Mouse (Mus musculus) liver, embryonic 12.5 days (tissue): ENCODE data around the gene Pde4d. TPM values are rescaled to one million over a fixed set of nuclear protein-coding genes. Genes with fewer than 3 reads are reported as not detected.

ENCODE experiments used
- ATAC-seq: fragments of 200-750 bp; cut with Nextera tagmentation; 2 replicates; pipeline ENCODE4 v1.8.0; 2017; ENCODE audit warnings: moderate number of reproducible peaks, mild to moderate bottlenecking, moderate library complexity
- H3K27ac ChIP-seq: fragments of 300-500 bp; sonication (generic); 2 replicates; pipeline ENCODE4 v1.5.1; 2016; ENCODE audit warnings: mild to moderate bottlenecking
- H3K27me3 ChIP-seq: fragments of 300-500 bp; sonication (generic); replicated peaks from 2 replicates; pipeline ENCODE4 v1.6.1; 2016; ENCODE audit warnings: mild to moderate bottlenecking, moderate library complexity
- H3K36me3 ChIP-seq: fragments of 300-500 bp; sonication (generic); 2 replicates; pipeline ENCODE4 v1.6.1; 2016; ENCODE audit warnings: mild to moderate bottlenecking, moderate library complexity
- H3K4me1 ChIP-seq: fragments of 300-500 bp; sonication (generic); 2 replicates; pipeline ENCODE4 v1.6.1; 2016
- H3K4me2 ChIP-seq: fragments of 300-500 bp; sonication (generic); 2 replicates; pipeline ENCODE4 v1.6.1; 2016; ENCODE audit warnings: mild to moderate bottlenecking, moderate library complexity
- H3K4me3 ChIP-seq: fragments of 300-500 bp; sonication (generic); 2 replicates; pipeline ENCODE4 v1.5.1; 2016; ENCODE audit warnings: mild to moderate bottlenecking, moderate library complexity
- H3K9ac ChIP-seq: fragments of 300-500 bp; sonication (generic); 2 replicates; pipeline ENCODE4 v1.6.1; 2016; ENCODE audit warnings: mild to moderate bottlenecking, moderate library complexity
- H3K9me3 ChIP-seq: fragments of 300-500 bp; sonication (generic); replicated peaks from 2 replicates; pipeline ENCODE4 v1.6.1; 2016; ENCODE audit warnings: mild to moderate bottlenecking, moderate library complexity
- WGBS: fragments of 180-500 bp; shearing (Covaris S2); methylation state at CpG from one replicate; pipeline ENCODE4 v1.1.7; 2016; ENCODE audit not compliant: insufficient replicate concordance; 5-methylcytosine and 5-hydroxymethylcytosine counted together
- polyA plus RNA-seq: library from polyadenylated mRNA; unstranded; fragments of >200 nt; fragmentation: Nextera tagmentation; extraction: Ambion mirVana; gene quantifications from 2 replicates; pipeline ENCODE4 v1.2.1, GENCODE M21; 2016

Gene Pde4d
- polyA plus RNA-seq, 1 experiment from 2014 or later = 19.4 TPM

GRCm38 (mm10) chr13:109706141-109706540 lies 1256.4 kb downstream of the Pde4d start:
- 72% methylated on average over 2 of the region's 2 CpGs for WGBS
- H3K27ac ChIP-seq = no peak overlapping the region
- H3K4me3 ChIP-seq = no peak overlapping the region
- H3K27me3 ChIP-seq = no peaks in the 10 kb centered on the region
- H3K9ac ChIP-seq = no peak overlapping the region
- peaks cover 19% of the 10 kb centered on the region for H3K36me3 ChIP-seq
- H3K4me1 ChIP-seq = peaks cover 9% of the 10 kb centered on the region; the same call in 1 of the 2 replicates
- no peak overlapping the region for H3K4me2 ChIP-seq
- H3K9me3 ChIP-seq = no peaks in the 10 kb centered on the region
- no peak for ATAC-seq

- H3K9ac ChIP-seq = no peak overlapping the region
- ATAC-seq = no peak
- no peak overlapping the region for H3K27ac ChIP-seq
- no peaks in the 10 kb centered on the region for H3K27me3 ChIP-seq
- peaks cover 9% of the 10 kb centered on the region; the same call in 1 of the 2 replicates for H3K4me1 ChIP-seq
- no peak overlapping the region for H3K4me2 ChIP-seq
- peaks cover 19% of the 10 kb centered on the region for H3K36me3 ChIP-seq
- H3K4me3 ChIP-seq = no peak overlapping the region
- 87% methylated on average over 5 of the region's 5 CpGs for WGBS
- no peaks in the 10 kb centered on the region for H3K9me3 ChIP-seq
These were observed 1256.8 kb downstream of the Pde4d start for GRCm38 (mm10) chr13:109706579-109706978.

GRCm38 (mm10) chr13:109707154-109707553 lies 1257.4 kb downstream of the Pde4d start:
- Histone ChIP-seq H3K4me2 (no peak overlapping the region), H3K9ac (no peak overlapping the region), H3K4me3 (no peak overlapping the region), H3K27me3 (no peaks in the 10 kb centered on the region), H3K9me3 (no peaks in the 10 kb centered on the region), H3K36me3 (peaks cover 19% of the 10 kb centered on the region), H3K27ac (no peak overlapping the region), H3K4me1 (peaks cover 6% of the 10 kb centered on the region; the same call in 1 of the 2 replicates)
- no peak for ATAC-seq
- whole genome bisulfite sequencing = 85% methylated on average over 4 of the region's 4 CpGs

- Histone ChIP-seq H3K4me2 (no peak overlapping the region), H3K4me1 (peaks cover 5% of the 10 kb centered on the region; the same call in 1 of the 2 replicates), H3K27me3 (no peaks in the 10 kb centered on the region), H3K36me3 (peaks cover 19% of the 10 kb centered on the region), H3K27ac (no peak overlapping the region), H3K9ac (no peak overlapping the region), H3K9me3 (no peaks in the 10 kb centered on the region), H3K4me3 (no peak overlapping the region)
- ATAC-seq = no peak
- 89% methylated on average over 2 of the region's 2 CpGs for WGBS
These were observed 1258.6 kb downstream of the Pde4d start for GRCm38 (mm10) chr13:109708326-109708725.

- Histone ChIP-seq H3K4me2 (no peak overlapping the region), H3K4me3 (no peak overlapping the region), H3K4me1 (peaks cover 4% of the 10 kb centered on the region; the same call in 1 of the 2 replicates), H3K9me3 (no peaks in the 10 kb centered on the region), H3K27me3 (no peaks in the 10 kb centered on the region), H3K9ac (no peak overlapping the region), H3K36me3 (peaks cover 19% of the 10 kb centered on the region; the same call in 1 of the 2 replicates), H3K27ac (no peak overlapping the region)
- WGBS = 85% methylated on average over 2 of the region's 2 CpGs
- ATAC-seq = no peak
These were observed 1264.8 kb downstream of the Pde4d start for GRCm38 (mm10) chr13:109714581-109714980.

- H3K9me3 ChIP-seq = no peaks in the 10 kb centered on the region
- H3K9ac ChIP-seq = no peak overlapping the region
- no peak overlapping the region for H3K4me3 ChIP-seq
- WGBS = 42% methylated on average over 1 of the region's 1 CpGs
- H3K36me3 ChIP-seq = peaks cover 19% of the 10 kb centered on the region; the same call in 1 of the 2 replicates
- H3K4me1 ChIP-seq = peaks cover 4% of the 10 kb centered on the region; the same call in 1 of the 2 replicates
- ATAC-seq = no peak
- H3K27me3 ChIP-seq = no peaks in the 10 kb centered on the region
- H3K4me2 ChIP-seq = no peak overlapping the region
- H3K27ac ChIP-seq = no peak overlapping the region
These were observed 1265.6 kb downstream of the Pde4d start for GRCm38 (mm10) chr13:109715321-109715720.

- no peaks in the 10 kb centered on the region for H3K9me3 ChIP-seq
- H3K9ac ChIP-seq = no peak overlapping the region
- H3K4me3 ChIP-seq = no peak overlapping the region
- H3K4me1 ChIP-seq = peaks cover 15% of the 10 kb centered on the region
- H3K27me3 ChIP-seq = no peaks in the 10 kb centered on the region
- peaks cover 25% of the 10 kb centered on the region for H3K36me3 ChIP-seq
- no peak for ATAC-seq
- WGBS = 86% methylated on average over 2 of the region's 2 CpGs
- H3K27ac ChIP-seq = no peak overlapping the region
- no peak overlapping the region for H3K4me2 ChIP-seq
These were observed 1270.5 kb downstream of the Pde4d start for GRCm38 (mm10) chr13:109720127-109720713.

- Histone ChIP-seq H3K4me3 (no peak overlapping the region), H3K36me3 (peaks cover 20% of the 10 kb centered on the region), H3K27me3 (no peaks in the 10 kb centered on the region), H3K4me1 (peaks cover 15% of the 10 kb centered on the region), H3K4me2 (no peak overlapping the region), H3K27ac (no peak overlapping the region), H3K9me3 (no peaks in the 10 kb centered on the region), H3K9ac (no peak overlapping the region)
- 81% methylated on average over 6 of the region's 6 CpGs for WGBS
- ATAC-seq = no peak
These were observed 1272.7 kb downstream of the Pde4d start for GRCm38 (mm10) chr13:109722237-109723119.

- Histone ChIP-seq H3K27me3 (no peaks in the 10 kb centered on the region), H3K4me1 (peaks cover 6% of the 10 kb centered on the region), H3K9me3 (no peaks in the 10 kb centered on the region), H3K9ac (no peak overlapping the region), H3K36me3 (peaks cover 23% of the 10 kb centered on the region), H3K27ac (no peak overlapping the region), H3K4me2 (no peak overlapping the region), H3K4me3 (no peak overlapping the region)
- ATAC-seq = no peak
- WGBS = 82% methylated on average over 5 of the region's 5 CpGs
These were observed 1277.6 kb downstream of the Pde4d start for GRCm38 (mm10) chr13:109727346-109727745.

GRCm38 (mm10) chr13:109729612-109730011 lies 1279.9 kb downstream of the Pde4d start:
- no peak overlapping the region for H3K4me3 ChIP-seq
- 0 out of 2 replicates have a peak, but pooled peaks cover 5% of the 10 kb centered on the region for H3K4me1 ChIP-seq
- H3K36me3 ChIP-seq = peaks cover 27% of the 10 kb centered on the region; the same call in 1 of the 2 replicates
- H3K4me2 ChIP-seq = no peak overlapping the region
- H3K27me3 ChIP-seq = no peaks in the 10 kb centered on the region
- 86% methylated on average over 4 of the region's 4 CpGs for WGBS
- H3K9ac ChIP-seq = no peak overlapping the region
- H3K9me3 ChIP-seq = no peaks in the 10 kb centered on the region
- H3K27ac ChIP-seq = no peak overlapping the region
- no peak for ATAC-seq

- no peaks in the 10 kb centered on the region for H3K9me3 ChIP-seq
- H3K9ac ChIP-seq = no peak overlapping the region
- no peak for ATAC-seq
- H3K4me1 ChIP-seq = 0 out of 2 replicates have a peak, but pooled peaks cover 5% of the 10 kb centered on the region
- H3K27ac ChIP-seq = no peak overlapping the region
- 72% methylated on average over 5 of the region's 5 CpGs for WGBS
- H3K4me3 ChIP-seq = no peak overlapping the region
- H3K36me3 ChIP-seq = peaks cover 17% of the 10 kb centered on the region; the same call in 1 of the 2 replicates
- no peak overlapping the region for H3K4me2 ChIP-seq
- H3K27me3 ChIP-seq = no peaks in the 10 kb centered on the region
These were observed 1283.1 kb downstream of the Pde4d start for GRCm38 (mm10) chr13:109732655-109733376.
